Mouse (Mus musculus) CH12.LX (cell line): ENCODE data around the gene Zdhhc18.

Experiments
- CTCF ChIP-seq, 2 experiments: IDR thresholded peaks in 1 of 2; conservative IDR thresholded peaks in 1 of 2; 2 replicates each; pipeline ENCODE4 v1.5.1; 2011 to 2012; ENCODE audit warnings: low read depth in 2 of 2, low read length in 2 of 2, improper control_type of control experiment in 1 of 2, inconsistent platforms in 1 of 2, mild to moderate bottlenecking in 1 of 2, moderate library complexity in 1 of 2
- EP300 ChIP-seq: IDR thresholded peaks from 2 replicates; pipeline ENCODE4 v1.6.1; 2011; ENCODE audit warnings: low read length, improper control_type of control experiment
- JUND ChIP-seq: conservative IDR thresholded peaks from 2 replicates; pipeline ENCODE4 v1.6.1; 2011; ENCODE audit warnings: low read depth, low read length, improper control_type of control experiment
- NELFE ChIP-seq: IDR thresholded peaks from 2 replicates; pipeline ENCODE4 v1.6.1; 2011; ENCODE audit warnings: low read depth, low read length, improper control_type of control experiment
- NRF1 ChIP-seq: IDR thresholded peaks from 2 replicates; pipeline ENCODE4 v1.6.1; 2014; ENCODE audit warnings: low read depth, mild to moderate bottlenecking, inconsistent platforms, low read length, improper control_type of control experiment, moderate library complexity
- POLR2A ChIP-seq: IDR thresholded peaks from 2 replicates; pipeline ENCODE4 v1.6.1; 2011; ENCODE audit warnings: low read depth, mild to moderate bottlenecking, improper control_type of control experiment, low read length
- ZC3H11A ChIP-seq: IDR thresholded peaks from 2 replicates; pipeline ENCODE4 v1.6.1; 2012; ENCODE audit warnings: low read depth, mild to moderate bottlenecking, inconsistent platforms, low read length, improper control_type of control experiment
- ZMIZ1 ChIP-seq: IDR thresholded peaks from 2 replicates; pipeline ENCODE4 v1.6.1; 2012; ENCODE audit warnings: low read depth, mild to moderate bottlenecking, inconsistent platforms, low read length, improper control_type of control experiment

- no peak for TF ChIP-seq POLR2A
- no peak for TF ChIP-seq NELFE
- no peak for TF ChIP-seq ZMIZ1
- no peak for TF ChIP-seq CTCF (conservative IDR thresholded peaks at IDR 0.05 in 1 of 2, IDR thresholded peaks at IDR 0.05 in 1 of 2; ENCODE audit: low read depth in 2 of 2, low read length in 2 of 2)
- TF ChIP-seq ZC3H11A: no peak
- no peak for TF ChIP-seq JUND
- no peak for TF ChIP-seq EP300
- TF ChIP-seq NRF1: no peak
These were observed 12.5 kb upstream of the Zdhhc18 start for GRCm38 (mm10) chr4:133662421-133662820.
